Mouse (Mus musculus) forebrain, embryonic 10.5 days (tissue): ENCODE data around the gene Gstp2. TPM values are rescaled to one million over a fixed set of nuclear protein-coding genes. Genes with fewer than 3 reads are reported as not detected.
A peak's percentile ranks its signal among the peaks of the same experiment; 100 is the strongest.
"Not testable (repeated sequence)": the region's sequence is repeated elsewhere in the genome, so short reads cannot be mapped to it uniquely, and the experiment has no call there.

ENCODE experiments used
- DNase-seq: peaks from one replicate; pipeline ENCODE4 v3.0.0-alpha.2; 2017; ENCODE audit warnings: low spot score; ENCODE audit errors: extremely low spot score
- H3K27ac ChIP-seq: fragments of 300-500 bp; sonication (generic); 2 replicates; pipeline ENCODE4 v1.5.1; 2016; ENCODE audit warnings: mild to moderate bottlenecking
- H3K27me3 ChIP-seq: fragments of 300-500 bp; sonication (generic); 2 replicates; pipeline ENCODE4 v1.6.1; 2016; ENCODE audit warnings: mild to moderate bottlenecking; ENCODE audit not compliant: poor library complexity, severe bottlenecking
- H3K36me3 ChIP-seq: fragments of 300-500 bp; sonication (generic); replicated peaks from 2 replicates; pipeline ENCODE4 v1.6.1; 2016; ENCODE audit warnings: mild to moderate bottlenecking, moderate library complexity
- H3K4me1 ChIP-seq: fragments of 300-500 bp; sonication (generic); 2 replicates; pipeline ENCODE4 v1.6.1; 2016
- H3K4me3 ChIP-seq: fragments of 300-500 bp; sonication (generic); 2 replicates; pipeline ENCODE4 v1.5.1; 2016; ENCODE audit warnings: mild to moderate bottlenecking, moderate library complexity
- H3K9me3 ChIP-seq: fragments of 300-500 bp; sonication (generic); 2 replicates; pipeline ENCODE4 v1.6.1; 2016; ENCODE audit warnings: mild to moderate bottlenecking, moderate library complexity
- WGBS: fragments of 180-500 bp; shearing (Covaris S2); methylation state at CpG from one replicate; pipeline ENCODE4 v1.1.7; 2016; 5-methylcytosine and 5-hydroxymethylcytosine counted together
- polyA plus RNA-seq: library from polyadenylated mRNA; unstranded; fragments of >200 nt; fragmentation: Nextera tagmentation; extraction: Ambion mirVana; gene quantifications from 2 replicates; pipeline ENCODE4 v1.2.1, GENCODE M21; 2016

Gene Gstp2
- polyA plus RNA-seq, 1 experiment from 2014 or later: 0.27 TPM

DNA sequence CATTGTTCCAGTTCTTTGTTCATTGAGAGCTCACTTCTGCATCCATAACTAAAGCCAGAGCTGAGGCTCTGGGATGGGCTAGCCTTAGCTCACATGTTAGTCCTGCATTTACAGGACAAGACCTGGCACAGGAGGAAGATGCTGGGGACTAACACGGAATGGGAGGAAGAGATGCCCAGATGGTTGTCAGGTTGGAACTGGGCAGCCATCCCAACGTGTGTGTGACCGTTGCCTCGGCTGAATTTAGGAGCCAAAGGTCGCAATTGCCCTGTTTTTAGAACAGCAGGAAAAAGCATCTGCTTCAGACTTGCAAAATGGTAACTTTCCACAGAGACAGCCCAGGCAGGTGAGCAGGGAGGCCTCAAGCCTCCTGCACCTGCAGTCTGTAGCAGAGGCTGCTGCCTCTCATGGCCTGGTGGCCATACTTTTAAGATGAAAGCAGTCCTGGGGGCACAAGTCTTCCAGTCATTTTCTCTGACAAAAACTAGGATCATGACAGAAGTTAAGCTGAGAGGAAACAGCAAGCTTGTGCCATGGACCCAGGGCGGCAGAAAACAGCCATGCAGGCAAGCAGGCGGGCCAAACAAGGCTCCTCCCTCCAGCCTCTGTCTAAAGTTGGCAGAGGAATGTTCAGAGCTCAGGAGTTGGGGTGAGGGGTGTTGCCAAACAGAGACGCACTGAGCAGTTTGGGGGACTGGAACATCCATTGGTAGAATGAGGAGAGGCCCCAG, 9.6 kb upstream of the Gstp2 start:
- no peak overlapping the region for H3K27ac ChIP-seq
- WGBS: 79% methylated on average over 8 of the region's 8 CpGs
- H3K4me3 ChIP-seq: no peak overlapping the region
- H3K9me3 ChIP-seq: no peaks in the 10 kb centered on the region
- no peaks in the 10 kb centered on the region for H3K36me3 ChIP-seq
- no peaks in the 10 kb centered on the region for H3K27me3 ChIP-seq
- H3K4me1 ChIP-seq: 0 out of 2 replicates have a peak, but pooled peaks cover 6% of the 10 kb centered on the region
- no peak for DNase-seq

DNA sequence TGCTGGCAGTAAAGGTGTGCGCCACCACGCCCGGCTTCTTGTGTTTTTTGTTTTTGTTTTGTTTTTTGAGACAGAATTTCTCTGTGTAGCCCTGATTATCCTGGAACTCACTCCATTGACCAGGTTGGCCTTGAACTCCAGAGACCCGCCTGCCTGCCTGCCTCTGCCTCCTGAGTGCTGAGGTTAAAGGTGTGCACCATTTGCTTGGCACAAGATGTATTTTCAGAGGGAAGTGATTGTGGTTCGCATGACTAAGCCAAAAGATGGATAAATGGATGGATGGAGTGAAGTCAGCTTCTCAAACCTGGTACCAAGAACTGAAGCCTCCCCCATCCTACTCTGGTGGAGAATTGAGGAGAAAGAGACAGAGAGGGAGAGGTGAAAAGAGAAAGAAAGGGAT, 8.8 kb upstream of the Gstp2 start:
- Histone ChIP-seq H3K27me3 (no peaks in the 10 kb centered on the region), H3K9me3 (no peaks in the 10 kb centered on the region), H3K4me1 (0 out of 2 replicates have a peak, but pooled peaks cover 6% of the 10 kb centered on the region), H3K27ac (no peak overlapping the region), H3K36me3 (no peaks in the 10 kb centered on the region), H3K4me3 (no peak overlapping the region)
- WGBS: 84% methylated on average over 5 of the region's 5 CpGs
- no peak for DNase-seq

GRCm38 (mm10) chr19:4052516-4053030, 6.8 kb upstream of the Gstp2 start:
- Histone ChIP-seq H3K9me3 (no peaks in the 10 kb centered on the region), H3K27ac (no peak overlapping the region), H3K27me3 (no peaks in the 10 kb centered on the region), H3K36me3 (no peaks in the 10 kb centered on the region), H3K4me3 (no peak overlapping the region), H3K4me1 (0 out of 2 replicates have a peak, but pooled peaks cover 6% of the 10 kb centered on the region)
- no peak for DNase-seq
- WGBS: 89% methylated on average over 5 of the region's 5 CpGs

DNA sequence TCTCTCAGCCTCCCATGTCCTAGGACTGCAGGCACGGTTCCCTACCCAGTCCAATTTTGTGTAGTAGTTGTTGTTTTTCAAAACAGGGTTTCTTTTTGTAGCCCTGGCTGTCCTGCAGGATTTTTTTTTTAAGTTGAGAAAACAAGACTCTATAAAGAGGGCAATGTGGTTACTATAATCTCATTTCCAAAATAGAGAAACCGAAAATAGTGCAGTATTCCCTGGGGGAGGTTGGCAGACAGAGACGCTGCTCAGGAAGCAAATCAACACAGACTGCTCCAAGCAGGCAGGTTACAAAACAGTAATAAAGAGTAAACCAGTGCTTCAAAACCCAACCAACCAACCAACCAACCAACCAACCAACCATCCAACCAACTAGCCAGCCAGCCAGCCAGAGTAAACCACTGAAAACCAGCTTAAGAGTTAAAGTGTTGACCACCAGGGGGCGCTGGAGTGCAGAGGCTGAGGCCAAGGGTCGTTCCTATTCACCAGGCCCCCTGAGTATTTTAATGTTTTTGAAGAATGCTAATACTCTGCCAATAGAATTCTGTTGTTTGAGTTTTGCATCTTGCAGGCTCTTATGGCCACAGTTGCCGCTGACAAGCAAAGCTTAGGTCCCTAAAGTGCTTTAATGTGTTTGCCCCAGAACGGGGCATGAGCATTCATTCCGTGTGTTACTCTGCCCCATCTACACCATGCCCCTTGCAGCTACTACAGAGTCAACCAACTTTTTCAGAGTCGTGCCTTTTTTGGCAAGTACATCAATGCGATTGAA, 6.1 kb upstream of the Gstp2 start:
- Histone ChIP-seq H3K4me3 (no peak overlapping the region), H3K27ac (no peak overlapping the region), H3K36me3 (no peaks in the 10 kb centered on the region), H3K9me3 (no peaks in the 10 kb centered on the region), H3K27me3 (no peaks in the 10 kb centered on the region), H3K4me1 (0 out of 2 replicates have a peak, but pooled peaks cover 5% of the 10 kb centered on the region)
- DNase-seq: peak; percentile 68
- 58% methylated on average over 10 of the region's 10 CpGs for WGBS

- Histone ChIP-seq H3K4me3 (no peak overlapping the region), H3K27me3 (no peaks in the 10 kb centered on the region), H3K27ac (no peak overlapping the region), H3K9me3 (no peaks in the 10 kb centered on the region), H3K4me1 (0 out of 2 replicates have a peak, but pooled peaks cover 3% of the 10 kb centered on the region), H3K36me3 (no peaks in the 10 kb centered on the region)
- 92% methylated on average over 5 of the region's 5 CpGs for whole genome bisulfite sequencing
- no peak for DNase-seq
These were observed 5.2 kb upstream of the Gstp2 start for GRCm38 (mm10) chr19:4051016-4051415.

DNA sequence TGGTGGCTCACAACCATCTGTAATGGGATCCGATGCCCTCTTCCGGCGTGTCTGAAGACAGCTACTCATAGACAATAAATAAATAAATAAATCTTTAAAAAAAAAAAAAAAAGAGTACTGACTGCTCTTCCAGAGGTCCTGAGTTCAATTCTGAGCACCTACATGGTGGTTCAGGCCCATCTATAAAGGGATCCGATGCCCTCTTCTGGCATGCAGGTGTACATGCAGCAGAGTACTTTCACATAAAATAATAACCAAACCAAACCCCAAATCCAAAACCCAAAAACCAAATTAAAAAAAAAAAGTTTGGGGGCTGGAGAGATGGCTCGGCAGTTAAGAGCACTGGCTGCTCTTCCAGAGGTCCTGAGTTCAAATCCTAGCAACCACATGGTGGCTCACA, 3.2 kb upstream of the Gstp2 start:
- WGBS: 84% methylated on average over 5 of the region's 5 CpGs
- not testable (repeated sequence) for H3K4me3 ChIP-seq, H3K4me1 ChIP-seq, H3K27ac ChIP-seq, H3K36me3 ChIP-seq, H3K27me3 ChIP-seq, DNase-seq, H3K9me3 ChIP-seq

- DNase-seq: peak; percentile 80
- Histone ChIP-seq H3K9me3 (no peaks in the 10 kb centered on the region), H3K4me1 (0 out of 2 replicates have a peak, but pooled peaks cover 6% of the 10 kb centered on the region), H3K4me3 (no peak overlapping the region), H3K36me3 (no peaks in the 10 kb centered on the region), H3K27me3 (no peaks in the 10 kb centered on the region), H3K27ac (no peak overlapping the region)
- 19% methylated on average over 4 of the region's 4 CpGs for WGBS
These were observed 2.0 kb upstream of the Gstp2 start for GRCm38 (mm10) chr19:4047859-4048258.

DNA sequence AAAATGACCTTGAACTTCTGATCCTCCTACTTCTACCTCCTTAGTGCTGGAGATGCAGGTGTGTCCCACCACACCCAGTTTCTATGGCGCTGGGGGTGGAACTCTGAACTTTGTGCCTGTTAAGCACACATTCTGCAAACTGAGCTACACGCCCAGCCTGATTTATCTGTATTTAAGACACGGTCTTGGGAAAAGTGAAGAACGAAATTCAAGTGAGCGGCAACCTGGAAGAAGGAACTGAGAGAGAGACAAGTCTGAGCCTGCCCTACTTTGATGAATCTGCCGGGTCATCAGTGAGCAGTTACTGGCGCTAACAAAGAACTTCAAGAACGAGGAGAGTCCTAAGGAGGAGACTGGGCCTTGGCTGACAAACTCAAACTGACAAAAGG, 1.0 kb upstream of the Gstp2 start:
- Histone ChIP-seq H3K36me3 (no peaks in the 10 kb centered on the region), H3K4me1 (0 out of 2 replicates have a peak, but pooled peaks cover 6% of the 10 kb centered on the region), H3K27ac (no peak overlapping the region), H3K4me3 (no peak overlapping the region), H3K9me3 (no peaks in the 10 kb centered on the region), H3K27me3 (no peaks in the 10 kb centered on the region)
- DNase-seq: no peak
- WGBS: 85% methylated on average over 8 of the region's 8 CpGs

DNA sequence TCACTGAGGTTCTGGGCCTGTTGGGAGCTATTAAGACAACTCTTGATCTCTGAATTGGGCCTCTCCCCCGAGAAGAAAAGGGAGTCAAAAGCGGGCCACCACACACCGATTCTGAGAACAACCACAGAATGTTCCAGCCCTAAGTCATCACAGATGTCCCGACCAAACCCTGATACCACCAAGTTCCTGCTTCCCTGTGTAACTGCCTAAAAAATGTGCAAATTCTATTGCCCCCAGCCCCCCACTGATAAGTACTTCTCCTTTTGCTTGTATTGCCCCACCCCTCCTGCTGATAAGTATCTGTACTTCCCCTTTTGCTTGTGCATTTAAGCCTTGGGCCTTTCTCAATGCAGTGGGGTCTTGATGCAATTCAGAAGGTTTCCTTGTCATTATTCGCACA, 1.7 kb downstream of the Gstp2 start:
- H3K9me3 ChIP-seq, H3K4me3 ChIP-seq, H3K27me3 ChIP-seq, H3K27ac ChIP-seq, H3K36me3 ChIP-seq, H3K4me1 ChIP-seq, DNase-seq: not testable (repeated sequence)
- 90% methylated on average over 5 of the region's 5 CpGs for WGBS

DNA sequence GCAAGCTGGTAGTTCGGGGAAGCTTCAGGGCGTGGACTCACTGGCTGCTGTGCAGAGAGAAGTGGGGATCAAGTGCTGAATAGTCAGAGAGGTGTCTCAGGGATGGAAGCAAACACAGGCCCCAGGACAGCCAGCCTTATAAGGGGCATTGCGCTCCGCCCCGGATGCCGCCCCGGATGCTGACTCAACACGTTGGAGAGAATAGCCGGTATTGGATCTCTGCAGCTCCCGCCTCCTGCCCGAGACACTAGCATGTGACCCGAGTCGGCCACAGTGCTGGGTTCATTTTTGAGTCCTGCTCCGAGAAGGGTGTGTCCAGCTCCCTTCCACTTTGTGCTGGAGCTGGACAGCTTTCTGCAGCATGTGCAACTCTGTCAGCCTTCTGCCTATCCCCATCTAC, 3.7 kb downstream of the Gstp2 start:
- WGBS: 78% methylated on average over 14 of the region's 14 CpGs

DNA sequence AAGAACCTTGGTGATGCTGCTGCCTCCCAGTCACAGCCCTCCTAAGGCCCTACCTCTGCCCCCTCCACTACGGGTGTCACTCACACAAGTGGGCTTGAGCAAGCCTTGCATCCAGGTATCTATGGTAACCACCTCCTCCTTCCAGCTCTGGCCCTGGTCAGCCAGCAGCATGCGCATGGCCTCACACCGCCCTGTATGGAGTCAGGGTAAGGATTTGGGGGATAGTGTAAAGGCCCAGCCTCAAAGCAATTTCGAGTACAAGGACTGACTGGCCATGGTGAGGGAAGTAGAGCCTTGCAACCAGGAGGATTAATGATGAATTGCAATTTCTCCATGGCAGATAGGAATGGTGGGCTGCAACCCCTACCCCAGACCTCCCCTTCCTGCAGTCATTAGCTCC, 4.3 kb downstream of the Gstp2 start:
- 87% methylated on average over 4 of the region's 4 CpGs for WGBS
- not testable (repeated sequence) for DNase-seq

More for the DNA sequence above, 3.7 kb downstream of the Gstp2 start:
- Histone ChIP-seq H3K4me1 (peaks cover 18% of the 10 kb centered on the region), H3K27me3 (no peaks in the 10 kb centered on the region), H3K9me3 (no peaks in the 10 kb centered on the region), H3K4me3 (no peak overlapping the region), H3K27ac (no peak overlapping the region), H3K36me3 (no peaks in the 10 kb centered on the region)
- no peak for DNase-seq

GRCm38 (mm10) chr19:4040941-4041340, 4.9 kb downstream of the Gstp2 start:
- H3K4me1 ChIP-seq: peaks cover 24% of the 10 kb centered on the region
- DNase-seq, H3K4me3 ChIP-seq, H3K9me3 ChIP-seq, H3K27ac ChIP-seq, H3K27me3 ChIP-seq, H3K36me3 ChIP-seq: not testable (repeated sequence)
- 92% methylated on average over 5 of the region's 5 CpGs for WGBS

More for the DNA sequence above, 4.3 kb downstream of the Gstp2 start:
- not testable (repeated sequence) for H3K27ac ChIP-seq, H3K27me3 ChIP-seq, H3K4me3 ChIP-seq, H3K36me3 ChIP-seq, H3K9me3 ChIP-seq
- H3K4me1 ChIP-seq: peaks cover 22% of the 10 kb centered on the region

DNA sequence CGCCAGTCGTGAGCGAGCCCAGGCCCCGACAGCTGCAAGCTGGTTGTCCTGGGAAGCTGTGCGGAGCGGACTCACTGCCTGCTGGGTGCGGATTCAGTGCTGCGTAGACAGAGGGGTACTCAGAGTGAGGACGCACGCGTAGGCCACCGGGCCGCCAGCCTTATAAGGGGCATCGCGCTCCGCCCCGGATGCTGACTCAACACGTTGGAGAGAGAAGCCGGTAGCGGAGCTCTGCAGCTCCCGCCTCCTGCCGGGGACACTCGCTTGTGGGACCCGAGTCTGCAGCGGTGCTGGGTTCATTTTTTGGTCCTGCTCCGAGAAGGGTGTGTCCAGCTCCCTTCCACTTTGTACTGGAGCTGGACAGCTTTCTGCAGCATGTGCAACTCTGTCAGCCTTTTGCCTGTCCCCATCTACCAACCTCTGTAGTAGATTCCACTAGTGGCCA, 8.0 kb downstream of the Gstp2 start, which contains the start of gene Gstp1:
Gstp1 (minus strand) TSS at position 198 of the 445 bp plus-strand sequence.
- peak; percentile 78 for DNase-seq
- peak within 1 kb of the TSS; percentile 91 for H3K27ac ChIP-seq
- H3K9me3 ChIP-seq: no peaks in the 10 kb centered on the region

More for the DNA sequence above, 8.0 kb downstream of the Gstp2 start, which contains the start of gene Gstp1:
- peaks cover 14% of the 10 kb centered on the region for H3K36me3 ChIP-seq
- H3K4me1 ChIP-seq: peaks cover 23% of the 10 kb centered on the region
- peak within 1 kb of the TSS; percentile 68 for H3K4me3 ChIP-seq
- H3K27me3 ChIP-seq: no peaks in the 10 kb centered on the region
- under 1% methylated on average over 26 of the region's 26 CpGs for WGBS
